Comparison of ENCODE assay signal across 24 mouse cellular contexts in the genomic region with DNA sequence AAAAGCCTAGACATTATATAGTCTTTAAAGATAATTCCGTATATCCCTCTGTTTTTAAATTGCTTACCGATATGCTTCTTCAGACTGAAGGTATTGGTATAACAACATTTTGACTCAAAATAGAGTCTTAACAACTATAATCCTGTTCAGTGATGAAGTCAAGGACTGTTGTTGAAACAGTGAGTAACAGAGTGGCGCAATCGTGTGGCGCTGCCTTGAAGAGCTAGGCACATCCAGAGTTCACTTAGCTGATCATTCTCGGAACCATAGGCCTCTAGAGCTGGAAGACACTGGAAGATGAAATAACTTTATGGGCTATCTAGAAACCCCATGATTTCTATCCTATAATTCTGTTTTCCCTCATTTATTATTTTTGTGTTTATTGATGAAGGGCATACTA. TPM values are rescaled to one million over a fixed set of nuclear protein-coding genes. Genes with fewer than 3 reads are reported as not detected.
A peak's percentile ranks its signal among the peaks of the same experiment; 100 is the strongest.
DNase-seq lines count a peak whose midpoint lies in the region; ATAC-seq and TF ChIP-seq lines count a peak whose summit lies in the region.
"Had no signal": no experiment of that assay in that cellular context is flagged by ENCODE, and none has a peak within 500 bp of the region (broad histone marks: within the 10 kb centered on the region; RNA-seq: fewer than 3 reads in every experiment).

No protein-coding gene starts in this region.

- H3K36me3 ChIP-seq in liver, adult 2 months (ENCODE audit: control insufficient read depth, insufficient read depth, low read length): peaks cover 52% of the 10 kb centered on the region
- peaks cover 41% of the 10 kb centered on the region for H3K36me3 ChIP-seq in liver, postnatal 0 days (replicated peaks; ENCODE audit: insufficient read depth, low read length)

- no peak for ATAC-seq in liver, postnatal 0 days
- ATAC-seq: activated CD4-positive, CD25-positive, alpha-beta regulatory T cell, adult 4 months; CD4-positive, CD25-positive, alpha-beta regulatory T cell, adult 4 months; forebrain, embryonic 13.5 days; forebrain, embryonic 15.5 days; forebrain, postnatal 0 days; Patski had no signal

- H3K9ac ChIP-seq in liver, adult 2 months (ENCODE audit: low read depth, low read length): no peak overlapping the region
- no peak overlapping the region for H3K9ac ChIP-seq in liver, postnatal 0 days (replicated peaks)
- H3K9ac ChIP-seq: embryonic facial prominence, embryonic 12.5 days; forebrain, embryonic 13.5 days; forebrain, embryonic 15.5 days; forebrain, postnatal 0 days had no signal

- no peak overlapping the region for H3K4me3 ChIP-seq in liver, adult 2 months (ENCODE audit: insufficient read depth, low read depth, low read length)
- H3K4me3 ChIP-seq in liver, postnatal 0 days (ENCODE audit: low read depth, low read length): no peak overlapping the region
- H3K4me3 ChIP-seq: embryonic facial prominence, embryonic 10.5 days; embryonic facial prominence, embryonic 12.5 days; forebrain, embryonic 13.5 days; forebrain, embryonic 15.5 days; gastrocnemius, adult 2 months had no signal

- TF ChIP-seq POLR2A in liver, adult 2 months (IDR thresholded peaks at IDR 0.05; ENCODE audit: extremely low read depth, insufficient read depth, low read length): no peak

- H3K9me3 ChIP-seq in liver, postnatal 0 days (ENCODE audit: low read length): no peaks in the 10 kb centered on the region
- H3K9me3 ChIP-seq: embryonic facial prominence, embryonic 10.5 days; embryonic facial prominence, embryonic 12.5 days; forebrain, embryonic 13.5 days; forebrain, embryonic 15.5 days; G1E had no signal

- DNase-seq in adrenal gland, adult 2 months: peak; percentile 75
- DNase-seq in adrenal gland, postnatal 4 days (ENCODE audit: low spot score in 2 of 2): no peak
- peak; percentile 31 for DNase-seq in liver, adult 2 months (ENCODE audit: extremely low read depth, low read depth, low spot score)
- DNase-seq in liver, postnatal 0 days: no peak
- DNase-seq in adrenal gland, postnatal 14 days: peak; percentile 62
- peak; percentile 59 to 75 for DNase-seq in adrenal gland, postnatal 36 days
- DNase-seq in cerebellum, postnatal 36 days: no peak
- no peak for DNase-seq in c-Kit-positive CD71-positive TER-119-positive erythroid progenitor cells, embryonic 14.5 days (ENCODE audit: low spot score)
- DNase-seq: cerebellum, adult 11 months; cerebellum, adult 18-20 months; cerebellum, adult 8-10 months; cerebellum, adult 9-11 months; cerebellum, postnatal 14 days; forebrain, postnatal 0 days; gastrocnemius, adult 2 months had no signal

- no peak for TF ChIP-seq EP300 in liver, postnatal 0 days (IDR thresholded peaks at IDR 0.05; ENCODE audit: low read depth)

- WGBS in liver, adult 2 months: 75% methylated on average over 6 of the region's 6 CpGs
- 82% methylated on average over 6 of the region's 6 CpGs for WGBS in liver, postnatal 0 days (ENCODE audit: insufficient replicate concordance)

- no peaks in the 10 kb centered on the region for H3K27me3 ChIP-seq in liver, adult 2 months (ENCODE audit: control insufficient read depth, insufficient read depth, low read length)
- H3K27me3 ChIP-seq in liver, postnatal 0 days (ENCODE audit: insufficient read depth, low read length): no peaks in the 10 kb centered on the region
- H3K27me3 ChIP-seq: CH12.LX; embryonic facial prominence, embryonic 12.5 days; forebrain, embryonic 13.5 days; forebrain, embryonic 15.5 days; Patski had no signal

- H3K4me1 ChIP-seq in liver, adult 2 months (ENCODE audit: control insufficient read depth, insufficient read depth, low read length): no peaks in the 10 kb centered on the region
- no peaks in the 10 kb centered on the region for H3K4me1 ChIP-seq in liver, postnatal 0 days (ENCODE audit: insufficient read depth)
- H3K4me1 ChIP-seq: embryonic facial prominence, embryonic 10.5 days; embryonic facial prominence, embryonic 12.5 days; forebrain, embryonic 13.5 days; forebrain, embryonic 15.5 days had no signal

- no peaks in the 10 kb centered on the region for H3K79me2 ChIP-seq in liver, adult 2 months (ENCODE audit: control insufficient read depth, insufficient read depth, low read length)

- no peak overlapping the region for H3K27ac ChIP-seq in liver, adult 2 months (replicated peaks; ENCODE audit: insufficient read depth, low read depth, low read length)
- H3K27ac ChIP-seq in liver, postnatal 0 days (ENCODE audit: low read depth): no peak overlapping the region
- H3K27ac ChIP-seq: embryonic facial prominence, embryonic 10.5 days; embryonic facial prominence, embryonic 12.5 days; forebrain, embryonic 13.5 days; forebrain, embryonic 15.5 days; gastrocnemius, adult 2 months had no signal

- no peak for TF ChIP-seq CTCF in liver, adult 2 months (IDR thresholded peaks at IDR 0.05; ENCODE audit: low read depth, low read length)
- TF ChIP-seq CTCF in liver, postnatal 0 days (IDR thresholded peaks at IDR 0.05; ENCODE audit: low read depth): no peak

- no peak overlapping the region for H3K4me2 ChIP-seq in liver, postnatal 0 days (ENCODE audit: low read depth, low read length)
- H3K4me2 ChIP-seq: embryonic facial prominence, embryonic 12.5 days; forebrain, embryonic 13.5 days; forebrain, embryonic 15.5 days had no signal

RNA-seq across cellular contexts. Expression of a gene that starts 13.5 kb away (rescaled TPM):
- total RNA-seq in adrenal gland, adult 2 months (2021): 100 to 1,000 TPM; 141 to 146 TPM
- 58.7 and 83.4 TPM in 2 replicates for polyA plus RNA-seq in adrenal gland, adult 2 months (2012; rRNA removed)
- 100 to 1,000 TPM; 102 to 104 TPM for total RNA-seq in adrenal gland, postnatal 4 days (2021)
- total RNA-seq in liver, adult 2 months (2014; rRNA removed): 142 and 162 TPM in 2 replicates
- polyA plus RNA-seq in liver, adult 2 months (2012; rRNA removed): 70.2 and 71.5 TPM in 2 replicates
- polyA plus RNA-seq in liver, postnatal 0 days (2015; fragmentation: Nextera tagmentation; extraction: Ambion mirVana): 54.6 and 57.6 TPM in 2 replicates
- 109 and 120 TPM in 2 replicates for total RNA-seq in adrenal gland, postnatal 14 days (2021)
- 100 to 1,000 TPM; 148 to 170 TPM for total RNA-seq in adrenal gland, postnatal 36 days (2021)

RNA-seq across cellular contexts. Expression of a gene that starts 28.1 kb away (rescaled TPM):
- 10 to 100 TPM; 77.1 to 84.8 TPM for total RNA-seq in adrenal gland, adult 2 months (2021)
- polyA plus RNA-seq in adrenal gland, adult 2 months (2012; rRNA removed): 62.4 and 62.8 TPM in 2 replicates
- 10 to 100 TPM; 72.1 to 74.5 TPM for total RNA-seq in adrenal gland, postnatal 4 days (2021)
- 119 TPM in 2 replicates for total RNA-seq in liver, adult 2 months (2014; rRNA removed)
- 127 and 162 TPM in 2 replicates for polyA plus RNA-seq in liver, adult 2 months (2012; rRNA removed)
- polyA plus RNA-seq in liver, postnatal 0 days (2015; fragmentation: Nextera tagmentation; extraction: Ambion mirVana): 76.4 and 80.8 TPM in 2 replicates
- total RNA-seq in adrenal gland, postnatal 14 days (2021): 56.9 and 59.4 TPM in 2 replicates
- 10 to 100 TPM; 63.5 to 87.4 TPM for total RNA-seq in adrenal gland, postnatal 36 days (2021)

RNA-seq across cellular contexts. Expression of a gene that starts 36.6 kb away (rescaled TPM):
- 100 to 1,000 TPM in 1 of 2 experiments, 10 to 100 TPM in 1; 39.5 to 107 TPM for total RNA-seq in adrenal gland, adult 2 months (2021)
- polyA plus RNA-seq in adrenal gland, adult 2 months (2012; rRNA removed): 15.8 and 30.4 TPM in 2 replicates
- total RNA-seq in adrenal gland, postnatal 4 days (2021): 10 to 100 TPM; 66.6 to 71.5 TPM
- 7.0 and 7.2 TPM in 2 replicates for total RNA-seq in liver, adult 2 months (2014; rRNA removed)
- 7.3 and 9.7 TPM in 2 replicates for polyA plus RNA-seq in liver, adult 2 months (2012; rRNA removed)
- 18.6 and 20.9 TPM in 2 replicates for polyA plus RNA-seq in liver, postnatal 0 days (2015; fragmentation: Nextera tagmentation; extraction: Ambion mirVana)
- 65.8 and 74.6 TPM in 2 replicates for total RNA-seq in adrenal gland, postnatal 14 days (2021)
- total RNA-seq in adrenal gland, postnatal 36 days (2021): 10 to 100 TPM; 60.6 to 65.0 TPM

Comparison
In these comparisons a context has a peak if more than half of its experiments do, and no peak if none do; other contexts are left out.
1. DNase-seq: peak in adrenal gland, adult 2 months (single experiment), liver, adult 2 months (single experiment), adrenal gland, postnatal 14 days (single experiment) and adrenal gland, postnatal 36 days (2 of 2); none in adrenal gland, postnatal 4 days (0 of 2), liver, postnatal 0 days (single experiment), cerebellum, postnatal 36 days (0 of 2) and c-Kit-positive CD71-positive TER-119-positive erythroid progenitor cells, embryonic 14.5 days (single experiment).